Mouse (Mus musculus): ENCODE measurements at regions not wholly inside any gene's neighbourhood (a gene's known extent, or its start where the extent isn't known, plus 50 kb on each side); places are given as distances from the start of the nearest gene placed in this dataset.

- Histone ChIP-seq H3K27me3 (ENCODE audit: control insufficient read depth, insufficient read depth, low read length) (no peaks in the 10 kb centered on the region), H3K4me3 (ENCODE audit: control insufficient read depth, low read depth, low read length) (no peak overlapping the region), H3K27ac (ENCODE audit: control insufficient read depth, insufficient read depth, low read depth, low read length) (no peak overlapping the region), H3K4me1 (ENCODE audit: control insufficient read depth, insufficient read depth, low read length) (no peaks in the 10 kb centered on the region), H3K36me3 (ENCODE audit: control insufficient read depth, insufficient read depth, low read length) (no peaks in the 10 kb centered on the region)
- TF ChIP-seq POLR2A (IDR thresholded peaks at IDR 0.05; ENCODE audit: control insufficient read depth, low read depth, low read length): no peak
- no peak for TF ChIP-seq CTCF (IDR thresholded peaks at IDR 0.05; ENCODE audit: control insufficient read depth, insufficient read depth, insufficient replicate concordance, low read depth, low read length)
These were observed 76.4 kb upstream of the N4bp1 start for GRCm38 (mm10) chr8:86961218-86962195.
